Mouse (Mus musculus) activated CD4-positive, CD25-positive, alpha-beta regulatory T cell, adult 4 months (primary cell): ENCODE results near the gene Lasp1. TPM values are rescaled to one million over a fixed set of nuclear protein-coding genes. Genes with fewer than 3 reads are reported as not detected.
"Not testable (repeated sequence)": the region's sequence is repeated elsewhere in the genome, so short reads cannot be mapped to it uniquely, and the experiment has no call there.

Experiments used
- ATAC-seq: one replicate; pipeline ENCODE4 v1.8.0; 2017
- polyA plus RNA-seq, 2 experiments: library from polyadenylated mRNA; unstranded; fragments of 100-300 nt; shearing (Covaris generic); gene quantifications; one replicate each; pipeline ENCODE4 v1.2.1; 2017

Lasp1 gene
- polyA plus RNA-seq, result 10 to 100 TPM; 44.4 to 52.4 TPM

DNA sequence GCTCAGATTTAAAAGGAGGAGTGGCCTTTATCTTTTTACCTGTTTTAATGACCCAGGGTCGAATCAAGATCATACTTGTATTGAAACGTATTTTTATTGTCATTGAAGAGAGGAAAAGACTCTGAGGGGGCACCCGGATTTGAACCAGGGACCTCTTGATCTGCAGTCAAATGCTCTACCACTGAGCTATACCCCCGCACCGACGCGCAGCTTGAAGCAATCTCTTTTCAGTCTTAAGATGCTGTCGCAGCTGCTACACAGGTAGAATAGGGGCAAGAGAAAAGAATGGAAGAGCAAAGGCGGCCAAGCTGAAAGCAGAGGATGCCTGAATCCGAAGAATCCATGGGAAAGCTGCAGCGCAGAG lies at the start of gene Lasp1:
TSS of gene Lasp1 (plus strand) at position 219 of the 364 bp plus-strand sequence.
- peak; percentile 20 for ATAC-seq

- ATAC-seq, result no peak
These were observed 45.5 kb upstream of the Lasp1 start for GRCm38 (mm10) chr11:97753277-97753676.

DNA sequence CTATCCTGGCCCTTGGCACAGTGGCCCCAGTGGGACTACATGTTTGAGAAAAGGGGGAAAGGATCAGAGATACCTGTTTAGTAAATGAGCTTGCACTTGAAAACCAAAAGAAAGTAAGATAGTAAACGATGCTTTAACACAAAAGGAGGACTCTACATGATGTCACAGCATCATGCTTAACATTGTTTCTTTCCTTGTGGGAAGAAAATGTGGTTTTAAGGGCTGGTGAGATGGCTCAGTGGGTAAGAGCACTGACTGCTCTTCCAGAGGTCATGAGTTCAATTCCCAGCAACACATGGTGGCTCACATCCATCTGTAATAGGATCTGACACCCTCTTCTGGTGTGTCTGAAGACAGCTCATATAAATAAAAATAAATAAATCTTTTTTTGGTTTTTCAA lies 40.7 kb upstream of the Lasp1 start:
- ATAC-seq, result no peak

DNA sequence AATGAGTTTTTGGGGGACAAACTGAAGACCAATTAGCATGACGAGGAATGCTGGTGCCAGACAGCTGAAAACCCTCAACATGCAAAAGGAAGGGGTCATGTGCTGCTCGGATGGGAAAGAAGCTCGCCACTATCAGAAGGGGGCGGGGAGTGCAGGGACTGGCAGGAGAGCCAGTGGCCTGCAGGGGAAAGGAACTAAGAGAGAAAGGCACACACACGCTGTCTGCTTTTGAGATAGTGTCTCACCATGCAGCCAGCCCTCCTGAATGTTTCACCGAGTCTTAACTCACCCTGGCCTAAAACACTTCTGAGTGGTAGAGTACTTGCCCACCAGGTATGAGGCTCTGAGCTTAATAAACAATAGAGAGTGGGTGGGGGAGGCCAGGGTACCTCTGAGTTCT lies 39.9 kb upstream of the Lasp1 start:
- no peak for ATAC-seq

GRCm38 (mm10) chr11:97761638-97762037 lies 37.2 kb upstream of the Lasp1 start:
- no peak for ATAC-seq

GRCm38 (mm10) chr11:97766154-97766881 lies 32.5 kb upstream of the Lasp1 start, which contains the start of gene Cwc25:
Gene Cwc25 (minus strand): TSS chr11:97766556.
- peak; percentile 98 for ATAC-seq

DNA sequence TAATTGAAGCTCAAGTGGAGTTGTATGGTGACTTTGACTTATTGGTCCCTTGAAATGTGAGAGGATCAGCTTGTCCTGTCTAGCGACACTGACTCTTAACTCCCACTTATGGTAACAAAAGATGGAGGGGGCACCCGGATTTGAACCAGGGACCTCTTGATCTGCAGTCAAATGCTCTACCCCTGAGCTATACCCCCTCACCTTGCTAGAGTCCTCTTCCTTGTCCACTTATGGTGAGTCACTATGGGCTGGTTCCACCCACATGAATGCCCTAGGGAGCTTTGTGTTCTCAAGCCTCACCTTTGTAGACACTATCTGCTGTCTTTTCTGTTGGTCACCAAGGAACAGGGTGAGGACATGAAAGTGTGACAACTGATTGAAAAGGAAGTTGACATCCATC lies 29.1 kb upstream of the Lasp1 start:
- ATAC-seq, result no peak

- ATAC-seq, result no peak
These were observed 27.4 kb upstream of the Lasp1 start for GRCm38 (mm10) chr11:97771410-97771809.

- ATAC-seq, result no peak
These were observed 23.6 kb upstream of the Lasp1 start for GRCm38 (mm10) chr11:97775186-97775585.

DNA sequence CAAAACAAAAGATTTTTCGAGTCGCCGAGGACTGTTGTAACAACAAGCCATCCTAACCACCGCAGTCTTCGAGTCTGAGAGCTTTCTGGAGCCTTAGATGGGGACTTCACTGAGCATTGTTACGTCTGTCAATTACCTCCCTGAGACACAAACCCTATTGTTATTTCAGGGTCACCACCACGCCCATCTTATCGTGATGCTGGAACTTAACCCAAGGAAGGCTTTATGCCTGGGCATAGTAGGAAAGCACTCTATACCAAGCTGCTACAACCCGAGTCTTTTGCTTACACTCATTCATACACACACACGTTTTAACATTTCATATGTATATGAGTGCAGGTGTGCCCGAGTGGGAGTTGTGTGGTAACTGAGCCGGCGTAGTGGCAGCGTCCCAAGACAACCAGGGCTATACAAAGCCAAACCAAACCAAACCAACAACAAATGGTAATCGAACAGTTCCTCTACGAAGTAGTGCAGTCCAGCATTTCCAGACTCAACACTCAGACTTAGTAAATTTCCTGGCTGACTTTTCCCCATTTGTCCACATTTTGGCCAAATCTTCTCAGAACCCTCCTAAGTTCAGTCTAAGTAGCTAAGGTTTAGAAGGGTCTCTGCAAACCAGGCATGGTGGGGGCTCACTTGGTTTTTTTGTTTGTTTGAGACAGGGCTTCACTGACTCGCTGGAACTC lies 22.8 kb upstream of the Lasp1 start, which contains the start of gene 1700001P01Rik:
TSS of gene 1700001P01Rik (minus strand) at position 111 of the 689 bp plus-strand sequence.
- no peak for ATAC-seq

DNA sequence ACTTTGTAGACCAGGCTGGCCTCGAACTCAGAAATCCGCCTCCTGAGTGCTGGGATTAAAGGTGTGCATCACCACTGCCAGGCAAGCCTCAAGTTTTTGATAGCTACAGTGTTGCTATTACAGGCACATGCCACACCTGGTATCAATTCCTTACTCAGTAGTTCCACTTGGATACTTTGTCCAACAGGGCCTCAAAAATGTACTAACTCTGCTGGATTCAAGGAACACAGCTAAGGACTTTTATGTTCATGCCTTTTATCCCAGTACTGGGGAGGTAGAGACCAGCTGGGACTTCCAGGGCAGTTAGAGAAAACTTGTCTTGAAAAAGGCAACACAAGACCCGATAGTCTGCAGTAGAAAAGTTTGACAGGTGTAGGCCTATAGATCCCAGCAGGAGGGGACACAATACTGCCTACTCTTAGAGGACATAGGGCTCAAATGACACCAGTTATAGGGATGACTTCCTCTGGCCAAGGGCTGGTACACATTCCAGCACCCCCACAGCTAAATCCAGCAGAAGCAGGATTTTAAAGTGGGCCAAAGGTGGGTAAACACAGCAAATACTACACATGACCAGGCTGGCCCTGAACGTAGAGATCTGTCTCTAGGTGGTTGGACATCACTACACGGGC lies 22.2 kb upstream of the Lasp1 start:
- no peak for ATAC-seq

- ATAC-seq, result no peak
These were observed 21.7 kb upstream of the Lasp1 start for GRCm38 (mm10) chr11:97777129-97777529.

DNA sequence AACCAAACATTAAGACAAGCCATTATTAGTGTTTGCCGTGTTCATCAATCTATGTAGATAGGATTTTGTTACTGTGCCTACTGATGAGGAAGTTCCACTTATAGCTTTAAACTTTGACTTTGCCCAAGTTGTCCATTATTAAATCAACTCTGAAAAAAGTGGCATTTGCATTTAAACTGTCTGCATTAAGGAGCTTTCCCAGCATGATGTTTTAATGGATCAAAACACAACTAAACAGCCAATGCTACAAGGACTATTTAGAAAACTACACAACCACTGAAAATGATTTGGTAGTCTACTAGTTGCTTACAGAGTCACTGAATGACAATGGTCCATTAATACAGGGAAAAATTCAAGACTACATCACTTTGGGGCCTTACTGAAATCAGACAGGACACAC lies 19.9 kb upstream of the Lasp1 start:
- ATAC-seq, result no peak

DNA sequence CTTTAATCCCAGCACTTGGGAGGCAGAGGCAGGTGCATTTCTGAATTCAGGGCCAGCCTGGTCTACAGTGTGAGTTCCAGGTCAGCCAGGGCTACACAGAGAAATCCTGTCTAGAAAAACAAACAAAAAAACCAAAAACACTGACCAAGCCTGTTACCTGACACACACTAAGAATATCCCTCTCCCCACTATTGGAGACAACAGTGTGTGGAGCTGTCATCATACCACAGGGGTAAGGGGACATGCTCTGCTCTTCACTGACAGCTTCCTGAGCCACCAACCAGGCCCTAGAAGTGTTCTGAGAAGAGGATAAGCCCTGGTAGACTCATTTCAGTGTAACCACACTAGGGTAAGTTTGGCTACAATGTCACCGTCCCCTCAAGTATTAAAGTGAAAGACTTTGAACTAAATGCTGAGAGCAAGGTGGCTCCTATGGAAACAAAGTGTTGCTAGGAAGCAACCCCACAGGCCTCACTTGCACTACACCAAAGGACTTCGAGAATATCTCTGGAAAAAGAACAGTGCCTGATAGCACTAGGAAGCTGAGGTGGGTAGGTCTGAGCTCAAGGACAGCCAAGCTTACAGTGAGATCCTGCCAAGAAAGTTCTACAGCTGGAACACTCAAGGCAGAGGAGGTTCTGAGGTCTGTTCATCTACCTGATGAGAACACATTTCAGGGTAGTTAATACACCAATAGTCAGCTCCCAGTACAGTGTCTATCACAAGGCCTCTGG lies 18.7 kb upstream of the Lasp1 start:
- no peak for ATAC-seq

GRCm38 (mm10) chr11:97781478-97781831 lies 17.3 kb upstream of the Lasp1 start:
- ATAC-seq, result no peak

DNA sequence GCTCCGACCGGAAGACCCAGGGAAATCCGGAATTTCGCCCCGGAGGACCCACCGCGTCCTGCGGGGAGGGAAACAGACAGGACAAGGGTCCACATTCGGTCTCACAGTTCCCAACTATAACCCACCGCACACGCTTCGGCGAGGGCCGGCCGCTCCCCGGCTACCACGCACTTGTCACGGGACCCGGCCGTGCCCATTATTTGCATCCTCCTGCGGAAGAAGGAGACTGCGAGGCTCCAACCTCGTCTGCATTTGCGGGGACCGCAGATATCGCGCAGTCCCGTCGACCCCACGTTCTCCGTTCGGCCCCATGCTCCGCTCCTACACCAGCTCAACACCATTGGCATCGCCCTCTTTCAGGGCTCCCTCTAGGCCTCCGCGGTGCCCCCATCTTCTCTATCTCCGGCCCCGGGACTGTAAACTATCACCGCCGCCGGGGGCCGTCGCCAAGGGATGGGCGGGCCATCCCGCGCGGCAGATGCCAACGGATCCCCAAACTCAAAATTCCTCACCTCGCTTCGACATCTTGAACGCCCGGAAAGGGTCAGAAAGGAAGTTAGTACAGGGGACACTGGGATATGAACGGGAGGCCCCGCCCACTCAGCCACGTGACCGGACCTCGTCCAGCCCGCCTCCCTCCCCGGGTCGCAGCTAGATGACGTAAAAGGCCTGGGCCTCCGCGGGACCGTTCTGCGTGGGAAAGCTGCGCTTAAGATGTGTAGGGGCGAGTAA lies 16.8 kb upstream of the Lasp1 start, which contains the start of gene Rpl23:
TSS of gene Rpl23 (minus strand) at position 606 of the 732 bp plus-strand sequence.
- ATAC-seq, result peak; percentile 78

DNA sequence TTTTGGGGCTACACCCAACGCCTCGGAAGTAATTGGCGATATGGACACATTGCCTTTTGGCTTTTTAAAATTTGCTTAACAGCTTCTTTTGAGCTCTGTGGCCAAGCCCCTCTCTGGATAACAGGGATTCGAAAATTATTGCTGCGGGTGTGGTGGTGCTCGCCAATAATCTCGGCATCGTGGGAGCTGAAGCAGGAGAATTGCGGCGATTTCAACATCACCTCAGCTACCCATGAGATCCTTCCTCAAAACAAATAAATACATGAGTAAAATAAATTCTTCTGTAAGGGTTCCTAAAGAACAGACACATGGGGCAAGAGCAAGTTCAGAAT lies 16.3 kb upstream of the Lasp1 start:
- ATAC-seq, result no peak

- ATAC-seq, result no peak
These were observed 10.8 kb upstream of the Lasp1 start for GRCm38 (mm10) chr11:97787961-97788360.

DNA sequence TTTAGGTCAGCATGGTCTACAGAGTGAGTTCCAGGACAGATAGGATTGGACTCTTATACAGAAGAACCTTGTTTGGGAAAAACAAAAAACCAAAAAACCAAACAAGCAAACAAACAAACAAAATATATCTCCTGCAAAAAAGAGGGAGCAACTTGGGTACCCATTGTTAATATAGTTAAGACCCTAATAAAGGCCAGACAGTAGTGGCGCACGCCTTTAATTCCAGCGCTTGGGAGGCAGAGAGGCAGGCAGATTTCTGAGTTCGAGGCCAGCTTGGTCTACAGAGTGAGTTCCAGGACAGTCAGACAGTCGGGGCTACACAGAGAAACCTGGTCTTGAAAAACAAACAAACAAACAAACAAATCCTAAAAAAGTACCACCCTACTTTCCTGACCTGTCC lies 9.1 kb upstream of the Lasp1 start:
- no peak for ATAC-seq

DNA sequence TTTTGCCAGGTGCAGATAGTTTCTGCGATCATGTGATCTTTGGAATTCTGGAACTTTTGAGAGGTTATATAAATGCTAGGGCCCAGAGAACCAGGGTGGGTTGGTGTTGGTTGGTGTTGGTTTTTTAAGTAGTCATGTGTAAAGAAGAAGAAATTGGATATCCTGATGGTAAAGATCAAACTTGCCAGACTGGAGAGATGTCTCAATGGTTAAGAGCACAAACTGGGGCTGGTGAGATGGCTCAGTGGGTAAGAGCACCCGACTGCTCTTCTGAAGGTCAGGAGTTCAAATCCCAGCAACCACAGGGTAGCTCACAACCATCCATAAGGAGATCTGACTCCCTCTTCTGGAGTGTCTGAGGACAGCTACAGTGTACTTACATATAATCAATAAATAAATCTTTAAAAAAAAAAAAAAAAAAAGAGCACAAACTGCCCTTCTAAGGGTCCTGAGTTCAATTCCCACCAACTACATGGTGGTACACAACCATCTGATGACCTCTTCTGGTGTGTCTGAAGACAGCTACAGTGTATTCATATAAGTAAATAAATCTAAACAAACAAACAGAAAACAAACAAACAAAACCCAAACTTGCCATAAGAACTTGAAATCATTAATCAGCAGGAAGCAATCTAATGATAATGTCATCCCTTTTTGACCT lies 7.9 kb upstream of the Lasp1 start:
- ATAC-seq, result not testable (repeated sequence)

DNA sequence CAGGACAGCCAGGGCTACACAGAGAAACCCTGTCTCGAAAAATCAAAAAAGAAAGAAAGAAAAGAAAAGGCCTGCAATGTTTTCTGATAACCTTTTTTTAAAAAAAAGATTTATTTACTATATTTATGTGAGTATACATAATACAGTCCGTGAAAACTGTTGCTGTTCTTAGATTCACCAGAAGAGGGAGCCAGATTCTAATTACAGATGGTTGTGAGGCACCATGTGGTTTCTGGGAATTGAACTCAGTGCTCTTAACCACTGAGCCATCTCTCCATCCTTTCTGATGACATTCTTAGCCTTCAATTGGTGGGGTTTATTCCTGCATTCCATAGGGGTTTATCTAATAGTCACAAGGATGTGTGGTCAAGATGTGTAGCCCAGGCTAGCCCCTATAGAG lies 5.6 kb upstream of the Lasp1 start:
- peak; percentile 43 for ATAC-seq

- no peak for ATAC-seq
These were observed 1.9 kb upstream of the Lasp1 start for GRCm38 (mm10) chr11:97796910-97797309.
